Mouse (Mus musculus): Measurements from ENCODE around the gene Jak1.

The Jak1 gene

GRCm38 (mm10) chr4:101264741-101265513, at the start of gene Jak1:
TSS of gene Jak1 (minus strand) at chr4:101265282.
- peak; percentile 98 for DNase-seq (ENCODE audit: low read depth, low spot score)

GRCm38 (mm10) chr4:101312055-101312454, 47.0 kb upstream of the Jak1 start:
- no peak for DNase-seq (ENCODE audit: low read depth, low spot score)

GRCm38 (mm10) chr4:101308166-101308565, 43.1 kb upstream of the Jak1 start:
- DNase-seq (ENCODE audit: low read depth, low spot score) = no peak

GRCm38 (mm10) chr4:101307286-101307685, 42.2 kb upstream of the Jak1 start:
- DNase-seq (ENCODE audit: low read depth, low spot score) = no peak

- no peak for DNase-seq (ENCODE audit: low read depth, low spot score)
These were observed 41.2 kb upstream of the Jak1 start for GRCm38 (mm10) chr4:101306132-101306915.

- DNase-seq (ENCODE audit: low read depth, low spot score) = no peak
These were observed 40.0 kb upstream of the Jak1 start for GRCm38 (mm10) chr4:101305126-101305525.

- no peak for DNase-seq (ENCODE audit: low read depth, low spot score)
These were observed 39.0 kb upstream of the Jak1 start for GRCm38 (mm10) chr4:101304114-101304513.

GRCm38 (mm10) chr4:101300392-101300910, 35.4 kb upstream of the Jak1 start:
- DNase-seq (ENCODE audit: low read depth, low spot score) = no peak

GRCm38 (mm10) chr4:101298311-101298990, 33.4 kb upstream of the Jak1 start:
- peak; percentile 41 for DNase-seq (ENCODE audit: low read depth, low spot score)

GRCm38 (mm10) chr4:101296836-101297235, 31.8 kb upstream of the Jak1 start:
- DNase-seq (ENCODE audit: low read depth, low spot score) = no peak

- DNase-seq (ENCODE audit: low read depth, low spot score) = no peak
These were observed 30.7 kb upstream of the Jak1 start for GRCm38 (mm10) chr4:101295788-101296187.

GRCm38 (mm10) chr4:101293661-101294060, 28.6 kb upstream of the Jak1 start:
- no peak for DNase-seq (ENCODE audit: low read depth, low spot score)

GRCm38 (mm10) chr4:101292736-101293541, 27.9 kb upstream of the Jak1 start:
- peak; percentile 66 for DNase-seq (ENCODE audit: low read depth, low spot score)

- DNase-seq (ENCODE audit: low read depth, low spot score) = peak; percentile 90
These were observed 27.1 kb upstream of the Jak1 start for GRCm38 (mm10) chr4:101292028-101292735.

- DNase-seq (ENCODE audit: low read depth, low spot score) = no peak
These were observed 23.2 kb upstream of the Jak1 start for GRCm38 (mm10) chr4:101288292-101288691.

- DNase-seq (ENCODE audit: low read depth, low spot score) = no peak
These were observed 21.5 kb upstream of the Jak1 start for GRCm38 (mm10) chr4:101286562-101286961.

GRCm38 (mm10) chr4:101285906-101286432, 20.9 kb upstream of the Jak1 start:
- no peak for DNase-seq (ENCODE audit: low read depth, low spot score)

- DNase-seq (ENCODE audit: low read depth, low spot score) = peak; percentile 39
These were observed 18.9 kb upstream of the Jak1 start for GRCm38 (mm10) chr4:101283938-101284337.

- DNase-seq (ENCODE audit: low read depth, low spot score) = no peak
These were observed 17.2 kb upstream of the Jak1 start for GRCm38 (mm10) chr4:101282237-101282636.

GRCm38 (mm10) chr4:101280119-101280518, 15.0 kb upstream of the Jak1 start:
- no peak for DNase-seq (ENCODE audit: low read depth, low spot score)

Data from CD4-positive, CD25-positive, alpha-beta regulatory T cell, adult 2 months (primary cell).